Mouse (Mus musculus) cortical plate, adult 2 months (tissue): ENCODE measurements at regions not wholly inside any gene's neighbourhood (a gene's known extent, or its start where the extent isn't known, plus 50 kb on each side); places are given as distances from the start of the nearest gene placed in this dataset.

Source experiments
- CTCF ChIP-seq: fragments of 200-500 bp; IDR thresholded peaks from 2 replicates; pipeline ENCODE4 v1.5.1; 2011; ENCODE audit warnings: mild to moderate bottlenecking, control low read depth, low read length; ENCODE audit not compliant: insufficient read depth; ENCODE audit errors: extremely low read depth
- POLR2A ChIP-seq: fragments of 200-500 bp; IDR thresholded peaks from 2 replicates; pipeline ENCODE4 v1.6.1; 2011; ENCODE audit warnings: mild to moderate bottlenecking, low read length, control low read depth; ENCODE audit not compliant: insufficient read depth; ENCODE audit errors: extremely low read depth

DNA sequence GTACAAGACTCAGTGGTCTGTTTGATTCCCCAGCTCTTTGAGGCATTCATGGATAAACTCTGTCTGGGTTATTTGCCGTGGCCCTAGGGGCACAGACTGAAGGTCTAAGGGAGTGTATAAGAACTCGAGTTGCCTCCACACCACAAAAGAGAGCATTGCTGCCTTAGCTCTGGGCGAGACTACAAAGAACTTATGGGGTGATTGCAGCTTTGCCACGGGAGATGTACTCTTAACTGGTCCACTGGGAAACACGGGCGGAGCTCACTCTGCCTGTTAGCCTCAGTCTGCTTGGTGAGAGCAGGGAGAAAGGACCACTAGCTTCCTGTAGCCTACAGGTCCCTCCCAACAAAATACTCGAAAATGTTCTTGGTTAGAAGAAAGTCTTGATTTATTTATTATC lies 93.9 kb upstream of the Cnot2 start:
- TF ChIP-seq CTCF (no peak), POLR2A (no peak)
